Mouse (Mus musculus) testis, adult 2 months (tissue): ENCODE results near the gene AA467197. TPM values are rescaled to one million over a fixed set of nuclear protein-coding genes. Genes with fewer than 3 reads are reported as not detected.

ENCODE experiments used
- H3K27ac ChIP-seq: fragments of 200-500 bp; 2 replicates; pipeline ENCODE4 v1.5.1; 2012; ENCODE audit warnings: low read depth, low read length; ENCODE audit not compliant: control insufficient read depth, insufficient read depth
- H3K27me3 ChIP-seq: fragments of 200-500 bp; 2 replicates; pipeline ENCODE4 v1.6.1; 2012; ENCODE audit warnings: mild to moderate bottlenecking, low read length, moderate library complexity; ENCODE audit not compliant: control insufficient read depth, insufficient read depth
- H3K36me3 ChIP-seq: fragments of 200-500 bp; 2 replicates; pipeline ENCODE4 v1.6.1; 2012; ENCODE audit warnings: mild to moderate bottlenecking, low read length; ENCODE audit not compliant: control insufficient read depth, insufficient read depth
- H3K4me1 ChIP-seq: fragments of 200-500 bp; 2 replicates; pipeline ENCODE4 v1.6.1; 2012; ENCODE audit warnings: low read length; ENCODE audit not compliant: control insufficient read depth, insufficient read depth
- H3K4me3 ChIP-seq: fragments of 200-500 bp; 2 replicates; pipeline ENCODE4 v1.5.1; 2012; ENCODE audit warnings: low read depth, mild to moderate bottlenecking, low read length, moderate library complexity, mixed read lengths; ENCODE audit not compliant: control insufficient read depth
- CTCF ChIP-seq: fragments of 200-500 bp; IDR thresholded peaks from 2 replicates; pipeline ENCODE4 v1.5.1; 2012; ENCODE audit warnings: low read depth, mild to moderate bottlenecking, inconsistent platforms, low read length, moderate library complexity; ENCODE audit not compliant: control insufficient read depth, insufficient read depth, insufficient replicate concordance
- POLR2A ChIP-seq: fragments of 200-500 bp; IDR thresholded peaks from 2 replicates; pipeline ENCODE4 v1.6.1; 2012; ENCODE audit warnings: low read depth, mild to moderate bottlenecking, inconsistent platforms, low read length, moderate library complexity; ENCODE audit not compliant: control insufficient read depth
- polyA plus RNA-seq: library from polyadenylated mRNA; depleted of rRNA; stranded (reverse); fragments of >200 nt; gene quantifications from 2 replicates; pipeline ENCODE4 v1.2.3, GENCODE M21; 2012

Gene AA467197
- polyA plus RNA-seq, 1 experiment: 157 TPM

DNA sequence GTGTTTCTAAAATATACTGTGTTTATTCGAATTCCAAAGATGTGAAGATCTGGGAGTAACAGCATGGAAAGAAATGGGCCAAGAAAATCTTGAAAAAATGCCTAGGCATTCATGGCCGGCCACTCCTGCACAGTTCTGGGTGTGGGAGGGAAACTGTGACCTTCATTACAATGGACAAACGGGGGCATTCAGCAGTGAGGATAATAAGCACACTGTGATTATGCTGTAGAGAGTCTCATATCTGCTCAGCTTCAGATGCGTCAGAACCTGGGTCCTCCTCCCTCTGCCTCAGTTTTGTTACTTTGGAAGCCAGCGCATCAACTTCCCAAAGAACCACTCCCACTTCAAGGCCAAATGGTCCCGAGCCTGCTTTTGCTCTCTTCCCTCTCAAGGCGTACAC, 10.9 kb upstream of the AA467197 start:
- Histone ChIP-seq H3K27me3 (no peaks in the 10 kb centered on the region), H3K27ac (no peak overlapping the region), H3K36me3 (no peaks in the 10 kb centered on the region), H3K4me3 (no peak overlapping the region), H3K4me1 (no peaks in the 10 kb centered on the region)
- TF ChIP-seq CTCF (no peak), POLR2A (no peak)

DNA sequence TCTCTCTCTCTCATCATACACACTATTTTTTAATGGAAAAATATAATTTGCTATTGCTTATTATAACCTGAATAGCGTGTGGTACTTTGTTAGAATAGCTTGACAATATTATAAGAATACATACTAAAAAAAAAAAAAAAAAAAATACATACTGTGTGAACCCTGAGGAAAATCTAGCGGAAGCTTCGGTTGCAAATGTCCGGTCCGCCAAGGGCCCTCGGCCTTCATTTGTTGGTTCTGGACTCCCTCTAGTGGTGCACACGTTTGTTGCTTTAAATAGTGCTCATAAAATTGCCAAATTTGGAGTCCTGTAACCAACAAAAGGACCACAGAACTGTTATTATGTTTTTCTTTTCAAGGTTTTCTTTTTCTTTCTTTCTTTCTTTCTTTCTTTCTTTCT, 7.8 kb upstream of the AA467197 start:
- no peak overlapping the region for H3K4me3 ChIP-seq
- no peak overlapping the region for H3K27ac ChIP-seq
- no peaks in the 10 kb centered on the region for H3K27me3 ChIP-seq
- no peaks in the 10 kb centered on the region for H3K36me3 ChIP-seq
- TF ChIP-seq CTCF (peak; percentile 63; the same call in 1 of the 2 replicates), POLR2A (no peak)
- peaks cover 3% of the 10 kb centered on the region; the same call in 1 of the 2 replicates for H3K4me1 ChIP-seq

DNA sequence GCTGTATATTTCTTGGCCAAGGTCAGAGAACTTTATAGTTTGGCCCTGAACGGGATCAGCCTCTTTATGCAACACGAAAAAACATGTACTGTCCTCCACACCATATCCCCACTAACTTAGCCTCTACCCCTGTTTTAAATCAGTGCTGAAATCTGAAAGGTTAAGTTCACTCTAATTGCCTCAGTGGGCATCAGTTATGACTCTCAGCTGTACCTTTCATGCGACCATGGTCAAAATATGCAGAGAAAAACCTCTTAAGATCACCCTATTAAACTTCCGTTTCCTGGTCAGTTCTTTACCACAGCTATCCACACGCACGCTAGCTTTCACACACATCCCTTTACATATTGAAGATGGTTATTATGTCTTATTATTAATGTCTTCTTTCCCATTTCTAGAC, 6.9 kb upstream of the AA467197 start:
- no peak overlapping the region for H3K4me3 ChIP-seq
- TF ChIP-seq CTCF (no peak), POLR2A (no peak)
- no peak overlapping the region for H3K27ac ChIP-seq
- H3K27me3 ChIP-seq: no peaks in the 10 kb centered on the region
- H3K36me3 ChIP-seq: no peaks in the 10 kb centered on the region
- peaks cover 3% of the 10 kb centered on the region; the same call in 1 of the 2 replicates for H3K4me1 ChIP-seq

DNA sequence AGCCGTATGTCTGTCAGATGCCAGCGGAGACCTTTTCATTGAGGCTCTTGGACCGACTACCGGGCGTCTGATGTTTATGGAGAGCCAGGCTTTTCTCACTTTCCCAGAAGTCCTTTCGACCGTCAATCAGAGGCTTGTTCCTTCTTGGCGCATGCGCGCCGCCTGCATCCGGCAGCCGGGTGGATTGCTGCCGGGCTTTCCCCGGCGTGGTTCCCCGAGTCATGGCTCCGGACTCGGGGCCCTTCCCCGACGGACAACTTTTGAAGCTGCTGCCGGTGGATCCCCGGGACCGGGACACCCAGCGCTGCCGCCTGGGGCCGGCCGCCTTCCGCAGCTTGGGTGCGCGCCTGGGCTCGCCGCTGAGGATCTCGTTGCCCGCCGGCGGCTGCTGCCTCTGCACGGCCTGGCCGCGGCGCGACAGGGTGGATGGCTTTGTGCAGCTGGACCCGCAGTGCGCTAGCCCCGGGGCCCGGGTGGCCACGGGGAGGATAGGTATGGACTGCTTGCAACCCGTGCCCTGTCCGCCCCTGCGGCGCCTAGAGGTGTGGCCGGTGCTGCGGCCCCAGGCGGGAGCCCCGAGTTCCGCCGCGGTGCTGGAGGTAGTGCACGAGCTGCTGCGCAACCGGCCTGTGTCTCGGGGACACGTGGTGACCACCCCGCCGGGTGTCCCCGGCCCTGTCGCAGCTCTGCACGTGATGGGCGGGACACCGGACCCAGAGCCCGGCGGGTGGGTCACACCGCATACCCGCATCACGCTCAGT, 6.1 kb upstream of the AA467197 start:
- Histone ChIP-seq H3K4me3 (peak overlapping the region; percentile 91), H3K4me1 (peaks cover 3% of the 10 kb centered on the region; the same call in 1 of the 2 replicates), H3K27ac (peak overlapping the region; percentile 55), H3K27me3 (no peaks in the 10 kb centered on the region), H3K36me3 (no peaks in the 10 kb centered on the region)
- no peak for TF ChIP-seq CTCF
- TF ChIP-seq POLR2A: peak; percentile 67

DNA sequence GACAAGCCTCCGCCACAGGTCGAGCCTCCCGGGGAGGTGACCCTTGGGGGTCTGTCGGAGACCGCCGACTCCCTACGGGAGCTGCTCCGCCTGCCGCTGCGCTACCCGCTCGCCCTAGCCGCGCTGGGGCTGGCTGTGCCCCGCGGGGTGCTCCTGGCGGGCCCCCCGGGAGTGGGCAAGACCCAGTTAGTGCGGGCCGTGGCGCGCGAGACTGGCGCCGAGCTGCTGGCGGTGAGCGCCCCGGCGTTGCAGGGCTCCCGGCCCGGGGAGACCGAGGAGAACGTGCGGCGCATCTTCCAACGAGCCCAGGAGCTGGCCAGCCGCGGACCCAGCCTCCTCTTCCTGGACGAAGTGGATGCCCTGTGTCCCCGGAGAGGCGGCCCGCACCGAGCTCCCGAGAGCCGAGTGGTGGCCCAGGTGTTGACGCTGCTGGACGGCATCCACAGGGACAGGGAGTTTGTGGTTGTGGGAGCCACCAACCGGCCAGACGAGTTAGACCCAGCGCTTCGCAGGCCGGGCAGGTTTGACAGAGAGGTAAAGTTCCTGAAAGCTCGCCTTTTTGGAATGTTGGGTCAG, 5.5 kb upstream of the AA467197 start:
- Histone ChIP-seq H3K36me3 (no peaks in the 10 kb centered on the region), H3K4me1 (peaks cover 3% of the 10 kb centered on the region; the same call in 1 of the 2 replicates), H3K27ac (peak overlapping the region; percentile 32; the same call in 1 of the 2 replicates), H3K4me3 (peak overlapping the region; percentile 91), H3K27me3 (no peaks in the 10 kb centered on the region)
- TF ChIP-seq POLR2A: no peak
- no peak for TF ChIP-seq CTCF

DNA sequence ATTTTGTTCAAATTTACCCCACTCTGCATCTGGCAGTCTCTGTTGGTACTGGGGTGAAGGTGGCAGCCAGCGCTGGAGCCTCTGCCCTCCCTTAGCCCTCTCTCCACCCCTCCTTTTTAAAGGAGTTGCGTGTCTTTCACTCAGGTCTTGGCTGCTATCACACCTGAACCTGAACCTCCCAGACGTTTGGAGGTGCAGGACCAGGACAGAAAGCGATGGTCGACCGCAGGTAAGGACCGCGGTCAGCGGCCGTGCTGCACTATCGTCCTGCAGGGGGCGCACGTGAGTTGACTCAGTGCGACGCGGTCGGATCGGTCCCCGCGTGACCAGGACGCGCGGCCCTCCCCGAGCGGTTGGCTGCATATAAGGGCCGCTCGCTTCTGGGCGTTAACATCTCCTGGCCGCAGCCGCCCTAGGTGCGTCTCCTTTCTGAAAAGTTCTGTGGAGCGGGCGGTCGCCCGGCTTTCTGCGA, 776 bp downstream of the AA467197 start:
- Histone ChIP-seq H3K27me3 (no peaks in the 10 kb centered on the region), H3K27ac (peak overlapping the region; percentile 94), H3K4me3 (peak overlapping the region; percentile 93), H3K4me1 (no peaks in the 10 kb centered on the region; the same call in 1 of the 2 replicates), H3K36me3 (peaks cover 2% of the 10 kb centered on the region; the same call in 1 of the 2 replicates)
- peak; percentile 98 for TF ChIP-seq CTCF
- TF ChIP-seq POLR2A: peak; percentile 86

DNA sequence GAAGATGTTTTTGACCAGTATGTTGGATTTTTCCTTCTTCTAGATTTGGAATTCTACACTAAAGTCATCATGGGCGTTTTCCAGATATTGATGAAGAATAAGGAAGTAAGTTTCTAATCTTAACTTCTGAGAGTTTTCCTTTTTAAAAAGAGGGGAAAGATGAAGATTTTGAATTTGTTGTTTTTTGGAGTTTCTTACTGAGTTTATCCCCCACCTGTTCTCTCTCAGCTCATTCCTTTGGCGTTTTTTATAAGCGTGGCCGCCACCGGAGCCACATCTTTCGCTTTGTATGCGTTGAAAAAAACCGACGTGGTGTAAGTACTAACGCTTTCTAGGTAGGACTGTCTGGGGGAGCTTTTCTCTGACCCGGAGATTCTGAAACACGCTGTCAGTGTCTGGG, 1.2 kb downstream of the AA467197 start:
- no peaks in the 10 kb centered on the region; the same call in 1 of the 2 replicates for H3K4me1 ChIP-seq
- H3K27me3 ChIP-seq: no peaks in the 10 kb centered on the region
- TF ChIP-seq POLR2A (no peak), CTCF (no peak)
- peak overlapping the region; percentile 94 for H3K27ac ChIP-seq
- H3K36me3 ChIP-seq: peaks cover 2% of the 10 kb centered on the region; the same call in 1 of the 2 replicates
- peak overlapping the region; percentile 93 for H3K4me3 ChIP-seq
